Mouse (Mus musculus): ENCODE measurements at regions not wholly inside any gene's neighbourhood (a gene's known extent, or its start where the extent isn't known, plus 50 kb on each side); places are given as distances from the start of the nearest gene placed in this dataset.

DNA sequence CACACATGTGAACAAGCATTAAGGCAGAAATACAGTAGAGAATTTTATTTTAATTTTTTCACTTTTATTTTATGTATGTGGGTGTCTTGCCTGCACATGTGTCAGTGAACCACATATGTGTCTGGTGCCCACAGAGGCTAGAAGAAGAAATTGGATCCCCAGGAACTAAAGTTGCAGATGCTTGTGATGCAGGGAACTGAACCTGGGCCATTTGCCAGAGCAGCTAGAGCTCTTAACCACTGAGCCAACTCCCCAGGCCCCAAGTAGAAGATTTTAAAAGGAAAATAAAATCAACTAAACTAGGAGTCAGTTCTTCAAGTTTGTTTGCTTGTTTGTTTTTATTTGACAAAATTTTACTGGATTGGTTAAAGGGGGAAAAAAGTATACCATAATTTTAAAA lies 185.5 kb upstream of the Kdm8 start:
- TF ChIP-seq E2F4 (IDR thresholded peaks at IDR 0.05; ENCODE audit: borderline replicate concordance, low read depth, low read length) (no peak), POLR2A (IDR thresholded peaks at IDR 0.05; ENCODE audit: control insufficient read depth in 1 of 2, insufficient read depth in 1 of 2, low read depth in 1 of 2, low read length in 2 of 2, poor library complexity in 1 of 2) (no peak), CTCF (IDR thresholded peaks at IDR 0.05 in 2 of 3, conservative IDR thresholded peaks at IDR 0.05 in 1 of 3; ENCODE audit: control insufficient read depth in 1 of 3, insufficient read depth in 1 of 3, low read depth in 2 of 3, low read length in 3 of 3, poor library complexity in 1 of 3, severe bottlenecking in 1 of 3) (no peak), SIN3A (IDR thresholded peaks at IDR 0.05; ENCODE audit: low read length) (no peak), RCOR1 (IDR thresholded peaks at IDR 0.05; ENCODE audit: low read depth, low read length) (no peak), ELF1 (IDR thresholded peaks at IDR 0.05; ENCODE audit: low read depth, low read length) (no peak), MYB (IDR thresholded peaks at IDR 0.05; ENCODE audit: low read depth, low read length) (no peak), USF1 (IDR thresholded peaks at IDR 0.05; ENCODE audit: low read depth, low read length) (no peak), ZC3H11A (IDR thresholded peaks at IDR 0.05; ENCODE audit: low read depth, low read length) (no peak), SMC3 (IDR thresholded peaks at IDR 0.05; ENCODE audit: low read depth, low read length) (no peak), TAL1 (IDR thresholded peaks at IDR 0.05; ENCODE audit: low read length) (no peak), NELFE (IDR thresholded peaks at IDR 0.05; ENCODE audit: low read depth, low read length) (no peak), POLR2AphosphoS5 (IDR thresholded peaks at IDR 0.05; ENCODE audit: borderline replicate concordance, low read depth, low read length) (no peak), EP300 (IDR thresholded peaks at IDR 0.05; ENCODE audit: low read depth in 1 of 2, low read length in 2 of 2) (no peak)

Measured in MEL (cell line).